Mouse (Mus musculus) yolk sac, embryonic 10.5 days (tissue): Measurements from ENCODE around the gene Tpm3.

ENCODE experiments used
- DNase-seq: peaks from one replicate; pipeline ENCODE4 v3.0.0-alpha.2; 2017; ENCODE audit warnings: low spot score

Tpm3 gene

DNA sequence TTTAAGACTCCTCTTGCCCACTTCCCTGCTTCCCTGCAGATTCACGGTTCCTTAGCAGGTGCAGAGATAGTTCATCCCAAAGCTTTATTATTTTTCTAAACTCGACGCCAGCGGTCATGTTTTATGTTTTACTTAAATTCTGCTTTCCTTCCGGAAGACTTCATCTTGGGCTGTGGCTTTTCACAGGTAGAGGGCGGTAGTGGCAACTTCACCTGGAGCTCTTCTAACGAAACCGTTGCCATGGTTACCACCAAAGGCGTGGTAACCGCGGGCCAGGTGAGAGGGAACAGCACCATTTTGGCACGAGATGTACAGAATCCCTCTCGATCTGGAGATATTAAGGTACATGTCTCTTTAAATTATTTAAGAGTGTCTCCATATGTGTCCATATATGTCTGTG, 64.2 kb downstream of the Tpm3 start:
- DNase-seq = no peak

DNA sequence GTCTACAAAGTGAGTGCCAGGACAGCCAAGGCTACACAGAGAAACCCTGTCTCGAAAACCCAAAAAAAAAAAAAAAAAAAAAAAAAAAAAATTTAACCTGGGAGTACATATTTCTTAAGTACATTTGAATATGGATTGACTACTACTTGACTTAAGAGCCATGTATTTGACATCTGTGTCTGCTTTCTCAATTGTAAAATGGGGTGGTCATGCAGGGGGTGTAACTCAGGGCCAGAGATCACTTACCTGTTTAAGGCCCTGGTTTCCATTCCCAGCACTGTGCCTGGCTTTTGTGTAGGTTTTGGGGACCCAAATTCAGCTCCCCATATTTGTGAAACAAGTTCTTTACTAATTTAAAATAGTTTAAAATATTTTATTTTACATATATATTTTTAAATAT, 65.2 kb downstream of the Tpm3 start:
- no peak for DNase-seq

DNA sequence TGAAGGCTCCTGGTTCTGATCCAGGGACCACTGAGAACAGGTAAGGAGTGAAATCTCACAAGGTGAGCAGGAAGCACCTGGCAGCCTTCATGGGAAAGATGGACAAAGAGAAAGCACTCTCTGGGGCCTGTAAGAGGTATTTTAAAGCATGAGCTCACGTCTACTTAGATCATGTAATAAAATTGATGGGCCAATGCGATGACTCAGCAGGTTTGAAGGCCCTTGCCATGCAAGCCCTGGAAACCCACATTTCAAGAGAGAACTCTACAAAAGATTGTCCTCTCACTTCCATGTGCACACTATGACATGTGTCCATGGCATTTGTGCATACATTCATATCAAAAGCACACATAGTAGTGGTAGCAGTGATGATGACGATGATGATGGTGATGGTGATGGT, 67.5 kb downstream of the Tpm3 start:
- DNase-seq = no peak

DNA sequence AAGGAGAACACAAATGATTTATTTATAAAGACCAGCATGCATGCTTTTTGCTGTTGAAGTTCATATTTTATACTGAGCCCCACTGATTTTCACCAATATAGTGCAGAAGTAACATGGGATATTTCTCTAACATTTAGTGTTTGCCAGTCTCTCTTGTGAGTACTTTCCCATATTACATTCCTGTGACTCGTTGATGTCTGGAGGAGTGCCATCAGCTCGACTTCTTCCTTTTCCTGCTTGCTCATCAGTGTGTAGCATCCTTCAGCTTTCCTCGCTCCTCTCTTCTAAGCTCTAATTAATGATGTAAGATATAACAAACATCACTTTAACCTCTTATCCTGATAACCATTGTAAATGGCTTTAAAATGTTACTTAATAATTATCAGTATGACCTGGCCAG, 73.0 kb downstream of the Tpm3 start:
- DNase-seq = no peak

DNA sequence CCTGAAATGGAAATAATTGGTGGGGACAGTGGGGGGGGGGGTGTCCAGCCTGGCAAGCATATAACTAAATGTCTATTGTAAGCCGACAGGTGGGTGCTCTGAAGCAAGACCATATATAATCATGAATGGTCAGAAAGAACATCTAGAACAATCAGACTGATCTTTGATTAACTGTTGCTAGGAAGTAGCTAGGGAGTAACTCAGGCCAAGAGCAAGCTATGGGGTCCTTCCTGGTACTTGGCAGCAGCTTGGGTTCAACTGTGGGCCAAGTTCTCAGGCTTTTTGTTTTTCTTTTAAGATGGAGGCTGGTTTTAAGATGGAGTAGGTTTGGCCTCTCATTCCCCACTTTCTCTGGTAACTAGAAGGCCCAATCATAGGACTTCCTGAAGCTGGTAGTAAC, 74.2 kb downstream of the Tpm3 start:
- no peak for DNase-seq
